Mouse (Mus musculus): ENCODE results near the gene Kat2a. TPM values are rescaled to one million over a fixed set of nuclear protein-coding genes. Genes with fewer than 3 reads are reported as not detected.
A peak's percentile ranks its signal among the peaks of the same experiment; 100 is the strongest.
"Not testable (repeated sequence)": the region's sequence is repeated elsewhere in the genome, so short reads cannot be mapped to it uniquely, and the experiment has no call there.

Kat2a gene
- polyA plus RNA-seq, 1 experiment from 2014 or later: 61.1 TPM

- H3K4me3 ChIP-seq (replicated peaks): no peak overlapping the region
- peaks cover 21% of the 10 kb centered on the region for H3K4me1 ChIP-seq
- no peak overlapping the region for H3K9ac ChIP-seq
- no peak for ATAC-seq (ENCODE audit: insufficient number of reproducible peaks, low FRiP score, low TSS enrichment, low read depth)
- H3K9me3 ChIP-seq (replicated peaks): no peaks in the 10 kb centered on the region
- no peaks in the 10 kb centered on the region for H3K27me3 ChIP-seq
- WGBS: 67% methylated on average over 10 of the region's 10 CpGs
- H3K36me3 ChIP-seq: no peaks in the 10 kb centered on the region
- no peak overlapping the region for H3K4me2 ChIP-seq (replicated peaks)
- H3K27ac ChIP-seq (replicated peaks): no peak overlapping the region
Measured at GRCm38 (mm10) chr11:100659806-100660205, 52.5 kb downstream of the Kat2a start.

DNA sequence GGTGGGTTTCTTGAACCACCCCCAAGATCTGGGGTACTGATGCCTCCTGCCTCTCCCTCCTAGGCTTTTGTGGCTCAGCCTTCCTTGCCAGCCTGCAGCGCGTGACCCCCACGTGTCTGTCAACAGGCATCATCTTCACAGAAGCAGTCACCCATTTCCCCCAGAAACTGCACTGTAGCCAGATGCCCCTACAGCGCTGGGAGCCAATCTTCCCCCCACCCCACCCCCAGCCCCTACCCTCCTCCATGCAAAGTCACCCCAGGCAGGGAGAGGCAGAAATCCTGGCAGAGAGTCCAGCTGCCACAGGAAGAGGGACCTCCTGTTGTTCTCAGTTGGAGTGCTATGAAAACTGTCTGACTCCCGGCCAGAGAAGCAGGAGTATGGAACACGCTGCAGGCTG, 55.8 kb downstream of the Kat2a start:
- Histone ChIP-seq H3K9ac (no peak overlapping the region), H3K36me3 (no peaks in the 10 kb centered on the region), H3K4me3 (replicated peaks) (no peak overlapping the region), H3K9me3 (replicated peaks) (no peaks in the 10 kb centered on the region), H3K27ac (replicated peaks) (no peak overlapping the region), H3K4me2 (replicated peaks) (0 out of 2 replicates have a peak overlapping the region, but pooled peaks have one; percentile 6), H3K27me3 (peaks cover 5% of the 10 kb centered on the region), H3K4me1 (peaks cover 21% of the 10 kb centered on the region)
- 7% methylated on average over 6 of the region's 6 CpGs for WGBS
- no peak for ATAC-seq (ENCODE audit: insufficient number of reproducible peaks, low FRiP score, low TSS enrichment, low read depth)

DNA sequence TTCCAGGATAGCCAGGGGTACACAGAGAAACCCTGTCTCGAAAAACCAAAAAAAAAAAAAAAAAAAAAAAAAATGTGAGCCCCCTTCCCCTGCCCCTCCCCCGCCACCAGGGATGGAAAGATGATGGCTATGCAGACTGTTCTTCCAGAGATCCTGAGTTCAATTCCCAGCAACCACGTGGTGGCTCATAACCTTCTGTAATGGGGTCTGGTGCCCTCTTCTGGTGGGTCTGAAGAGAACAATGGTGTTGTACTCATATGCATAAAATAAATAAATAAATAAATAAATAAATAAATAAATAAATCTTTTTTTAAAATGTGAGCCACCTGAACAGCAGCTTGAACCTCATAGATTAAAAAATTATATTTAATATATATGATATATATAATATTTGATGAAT, 56.7 kb downstream of the Kat2a start:
- peaks cover 27% of the 10 kb centered on the region for H3K4me1 ChIP-seq
- ATAC-seq (ENCODE audit: insufficient number of reproducible peaks, low FRiP score, low TSS enrichment, low read depth); H3K27ac ChIP-seq (replicated peaks); H3K9ac ChIP-seq; H3K9me3 ChIP-seq (replicated peaks); H3K4me3 ChIP-seq (replicated peaks); H3K4me2 ChIP-seq (replicated peaks); H3K36me3 ChIP-seq: not testable (repeated sequence)
- H3K27me3 ChIP-seq: peaks cover 14% of the 10 kb centered on the region
- WGBS: 69% methylated on average over 3 of the region's 3 CpGs

Other genes starting within 250 kb of the Kat2a start
- gene Klhl11, start 239.7 kb downstream of the Kat2a start, polyA plus RNA-seq (2015; fragmentation: Nextera tagmentation; extraction: Ambion mirVana): 8.2 and 9.9 TPM in 2 replicates
- gene Acly, start 184.5 kb downstream of the Kat2a start, polyA plus RNA-seq (2015; fragmentation: Nextera tagmentation; extraction: Ambion mirVana): 137 and 152 TPM in 2 replicates
- 3.9 and 6.0 TPM in 2 replicates for gene Ttc25, start 166.9 kb downstream of the Kat2a start, polyA plus RNA-seq (2015; fragmentation: Nextera tagmentation; extraction: Ambion mirVana)
- 32.0 and 33.9 TPM in 2 replicates for gene Cnp, start 137.6 kb downstream of the Kat2a start, polyA plus RNA-seq (2015; fragmentation: Nextera tagmentation; extraction: Ambion mirVana)
- 74.6 and 75.5 TPM in 2 replicates for gene Nkiras2, start 93.2 kb downstream of the Kat2a start, polyA plus RNA-seq (2015; fragmentation: Nextera tagmentation; extraction: Ambion mirVana)
- gene Dnajc7, start 92.3 kb downstream of the Kat2a start, polyA plus RNA-seq (2015; fragmentation: Nextera tagmentation; extraction: Ambion mirVana): 242 and 256 TPM in 2 replicates
- 2.0 and 3.1 TPM in 2 replicates for gene Zfp385c, start 20.0 kb downstream of the Kat2a start, polyA plus RNA-seq (2015; fragmentation: Nextera tagmentation; extraction: Ambion mirVana)
- 3.4 and 5.9 TPM in 2 replicates for gene Dhx58, start 8.2 kb downstream of the Kat2a start, polyA plus RNA-seq (2015; fragmentation: Nextera tagmentation; extraction: Ambion mirVana)
- gene Hspb9, start 1.4 kb upstream of the Kat2a start, polyA plus RNA-seq (2015; fragmentation: Nextera tagmentation; extraction: Ambion mirVana): 0.55 TPM in 1 of 2 replicates, not detected in the other
- gene Rab5c, start 25.8 kb upstream of the Kat2a start, polyA plus RNA-seq (2015; fragmentation: Nextera tagmentation; extraction: Ambion mirVana): 31.0 and 33.2 TPM in 2 replicates
- gene Kcnh4, start 47.5 kb upstream of the Kat2a start, polyA plus RNA-seq (2015; fragmentation: Nextera tagmentation; extraction: Ambion mirVana): 0.64 and 1.1 TPM in 2 replicates
- gene Hcrt, start 50.5 kb upstream of the Kat2a start, polyA plus RNA-seq (2015; fragmentation: Nextera tagmentation; extraction: Ambion mirVana): not detected in 2 replicates
- gene Ghdc, start 58.5 kb upstream of the Kat2a start, polyA plus RNA-seq (2015; fragmentation: Nextera tagmentation; extraction: Ambion mirVana): 7.2 and 9.2 TPM in 2 replicates
- 24.9 and 25.3 TPM in 2 replicates for gene Stat5b, start 138.3 kb upstream of the Kat2a start, polyA plus RNA-seq (2015; fragmentation: Nextera tagmentation; extraction: Ambion mirVana)
- 9.7 and 10.4 TPM in 2 replicates for gene Stat5a, start 146.9 kb upstream of the Kat2a start, polyA plus RNA-seq (2015; fragmentation: Nextera tagmentation; extraction: Ambion mirVana)
- 75.6 and 79.3 TPM in 2 replicates for gene Stat3, start 227.1 kb upstream of the Kat2a start, polyA plus RNA-seq (2015; fragmentation: Nextera tagmentation; extraction: Ambion mirVana)